Mouse (Mus musculus): ENCODE data around the gene Smim22.

DNA sequence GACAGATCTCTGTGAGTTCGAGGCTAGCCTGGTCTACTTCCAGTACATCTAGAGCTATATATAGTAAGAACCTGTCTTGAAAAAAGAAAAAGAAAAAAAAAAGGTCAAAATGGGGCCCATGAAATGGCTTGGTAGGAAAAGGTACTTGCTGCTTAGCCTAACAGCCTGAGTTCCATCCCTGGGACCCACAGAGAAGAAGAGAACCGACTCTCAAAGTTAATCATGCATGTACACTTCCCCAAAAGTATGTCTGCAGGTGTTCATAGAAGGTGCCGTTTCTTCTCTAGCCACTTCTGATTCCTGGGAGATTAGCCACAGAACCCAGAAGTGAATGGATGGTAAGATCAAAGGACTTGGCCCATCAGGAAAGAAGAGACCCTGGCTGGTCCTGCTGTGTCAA lies 38.7 kb upstream of the Smim22 start:
- TF ChIP-seq GATA1 (IDR thresholded peaks at IDR 0.05; ENCODE audit: borderline replicate concordance, low read length) (no peak), CTCF (IDR thresholded peaks at IDR 0.05; ENCODE audit: low read depth, low read length) (no peak)
